Mouse (Mus musculus) central nervous system, embryonic 18 days (tissue): ENCODE data around the gene Gucy2g. TPM values are rescaled to one million over a fixed set of nuclear protein-coding genes. Genes with fewer than 3 reads are reported as not detected.

Source experiments
- polyA plus RNA-seq: library from polyadenylated mRNA; depleted of rRNA; stranded (reverse); fragments of >200 nt; gene quantifications from 2 replicates; pipeline ENCODE4 v1.2.3, GENCODE M21; 2012; rRNA removed

Gene Gucy2g
- 0.17 and 0.31 TPM in 2 replicates for polyA plus RNA-seq

DNA sequence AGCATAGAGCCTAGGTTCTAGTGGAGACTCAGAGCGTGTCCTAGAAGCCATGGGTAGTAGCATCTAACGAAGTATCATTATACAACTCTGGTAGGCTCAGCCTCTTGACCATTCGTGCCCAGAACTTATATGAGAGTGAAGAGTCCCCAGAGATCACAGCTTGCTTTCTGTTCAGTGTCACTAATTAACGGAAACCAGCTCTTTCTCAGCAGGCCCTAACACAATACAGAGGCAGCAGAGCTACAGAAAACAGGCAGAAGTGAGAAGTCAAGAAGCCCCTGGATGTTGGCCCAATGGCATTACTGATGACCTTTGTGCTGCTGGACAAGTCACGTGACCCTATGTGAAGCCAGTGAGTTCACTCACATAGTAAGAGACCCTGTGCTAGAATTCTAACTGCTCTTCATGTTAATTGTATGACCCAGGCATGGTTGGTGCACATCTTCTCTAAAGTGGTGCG, at the start of gene Gucy2g:
Gene Gucy2g (minus strand): TSS at position 51 of the 460 bp plus-strand sequence.

DNA sequence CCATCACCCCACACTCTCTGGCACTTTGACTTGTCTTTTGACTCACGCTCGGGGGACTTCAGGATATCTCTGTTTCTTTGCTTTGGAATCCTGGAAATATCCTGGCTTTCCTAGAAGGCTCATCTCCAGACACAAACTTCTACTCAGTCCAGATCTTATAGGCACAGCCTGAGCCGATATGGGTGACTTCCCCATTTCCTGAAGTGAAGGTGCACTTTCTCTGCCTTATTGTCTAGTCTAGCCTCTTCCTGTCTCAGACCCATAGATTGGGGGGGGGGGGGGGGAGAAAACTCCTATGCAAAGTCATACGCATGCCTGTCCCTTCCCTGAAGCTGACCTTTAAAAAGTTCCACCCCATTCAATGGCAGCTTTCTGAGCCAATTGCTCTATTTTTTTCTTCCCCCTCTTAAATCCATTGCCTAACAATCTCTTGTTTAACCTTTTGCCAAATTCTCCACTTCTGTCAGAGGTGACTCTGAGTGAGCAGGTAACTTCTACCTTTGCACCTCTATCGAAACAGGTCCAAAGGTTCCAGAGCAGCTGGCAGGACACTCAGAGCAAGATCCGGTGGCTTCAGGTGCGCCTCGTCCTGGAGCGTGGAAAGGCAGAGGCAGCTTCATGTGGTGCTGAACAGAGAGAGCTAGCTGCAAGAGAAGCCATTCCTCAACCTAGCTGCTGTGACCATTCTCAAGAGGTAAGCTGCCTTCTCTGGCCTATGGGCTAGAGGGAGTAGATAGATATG, 10.5 kb upstream of the Gucy2g start, which contains the start of gene Acsl5:
Gene Acsl5 (plus strand): TSS at position 556 of the 742 bp plus-strand sequence.

GRCm38 (mm10) chr19:55180433-55180832, 60.6 kb downstream of the Gucy2g start, which contains the start of gene Tectb:
Gene Tectb, plus strand, starts transcription at chr19:55180733.

Other genes starting within 250 kb of the Gucy2g start
- 31.0 and 31.9 TPM in 2 replicates for gene Gpam, start 114.0 kb downstream of the Gucy2g start, polyA plus RNA-seq
- 0.10 and 0.12 TPM in 2 replicates for gene Tectb, start 60.5 kb downstream of the Gucy2g start, polyA plus RNA-seq
- gene Acsl5, start 10.7 kb upstream of the Gucy2g start, polyA plus RNA-seq: 9.7 and 14.3 TPM in 2 replicates
- 21.1 and 21.7 TPM in 2 replicates for gene Zdhhc6, start 74.8 kb upstream of the Gucy2g start, polyA plus RNA-seq
- gene Vti1a, start 75.1 kb upstream of the Gucy2g start, polyA plus RNA-seq: 21.9 and 23.9 TPM in 2 replicates